Mouse (Mus musculus) adrenal gland, postnatal 36 days (tissue): ENCODE results near the gene Calml4. TPM values are rescaled to one million over a fixed set of nuclear protein-coding genes. Genes with fewer than 3 reads are reported as not detected.
A peak's percentile ranks its signal among the peaks of the same experiment; 100 is the strongest.
"Not testable (repeated sequence)": the region's sequence is repeated elsewhere in the genome, so short reads cannot be mapped to it uniquely, and the experiment has no call there.

Experiments
- DNase-seq, 2 experiments: peaks; one replicate each; pipeline ENCODE4 v3.0.0; 2021; ENCODE audit warnings: mixed read lengths in 1 of 2
- total RNA-seq, 2 experiments: library from RNA; stranded (reverse); gene quantifications; 2 replicates each; pipeline ENCODE4 v1.2.3; 2021

Calml4 gene
- total RNA-seq, 2 experiments from 2014 or later, result 7.9 to 10.6 TPM

- DNase-seq, result no peak
Measured at GRCm38 (mm10) chr9:62835705-62836446, 22.0 kb upstream of the Calml4 start.

DNA sequence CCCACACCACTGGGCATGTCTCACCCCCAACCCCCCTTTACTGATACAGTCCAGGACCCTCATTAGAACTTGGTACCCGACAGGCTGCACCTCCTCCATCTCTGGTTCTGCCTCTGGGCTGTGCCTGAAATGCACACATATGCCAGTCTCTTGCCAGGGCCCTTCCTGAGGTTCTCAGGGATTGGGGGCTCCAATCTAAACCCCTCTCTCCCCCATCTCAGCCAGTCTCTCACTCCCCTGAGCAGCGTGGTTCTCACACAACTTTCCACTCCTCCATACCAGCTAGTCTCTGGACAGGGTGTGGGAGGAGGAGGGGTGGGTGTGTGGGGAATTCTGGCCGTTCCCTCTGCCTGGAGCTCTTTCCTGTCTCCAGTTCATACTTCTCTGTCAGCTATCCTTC lies 20.3 kb upstream of the Calml4 start:
- no peak for DNase-seq

DNA sequence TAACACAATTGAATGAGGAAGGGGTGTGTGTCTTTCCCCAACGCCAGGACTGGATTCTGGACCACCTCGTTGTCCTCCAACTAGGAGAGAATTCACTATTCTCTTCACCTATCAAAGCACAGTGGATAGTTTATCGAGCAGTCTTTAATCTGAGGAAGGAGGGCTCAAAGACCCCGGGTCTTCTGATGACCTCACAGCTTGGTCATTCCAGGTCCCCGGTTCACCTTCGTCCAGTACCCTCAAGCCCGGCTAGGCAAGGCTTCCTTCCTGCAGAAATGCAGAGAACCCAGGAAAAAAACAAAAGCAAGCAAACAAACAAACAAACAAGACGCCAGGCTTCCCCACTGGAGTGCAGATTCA lies 19.8 kb upstream of the Calml4 start:
- DNase-seq, result no peak

- DNase-seq, result peak; percentile 82 to 83
Measured at GRCm38 (mm10) chr9:62838506-62839171, 19.2 kb upstream of the Calml4 start, which contains the start of gene Cln6. Cln6 (plus strand) TSS chr9:62838785.

DNA sequence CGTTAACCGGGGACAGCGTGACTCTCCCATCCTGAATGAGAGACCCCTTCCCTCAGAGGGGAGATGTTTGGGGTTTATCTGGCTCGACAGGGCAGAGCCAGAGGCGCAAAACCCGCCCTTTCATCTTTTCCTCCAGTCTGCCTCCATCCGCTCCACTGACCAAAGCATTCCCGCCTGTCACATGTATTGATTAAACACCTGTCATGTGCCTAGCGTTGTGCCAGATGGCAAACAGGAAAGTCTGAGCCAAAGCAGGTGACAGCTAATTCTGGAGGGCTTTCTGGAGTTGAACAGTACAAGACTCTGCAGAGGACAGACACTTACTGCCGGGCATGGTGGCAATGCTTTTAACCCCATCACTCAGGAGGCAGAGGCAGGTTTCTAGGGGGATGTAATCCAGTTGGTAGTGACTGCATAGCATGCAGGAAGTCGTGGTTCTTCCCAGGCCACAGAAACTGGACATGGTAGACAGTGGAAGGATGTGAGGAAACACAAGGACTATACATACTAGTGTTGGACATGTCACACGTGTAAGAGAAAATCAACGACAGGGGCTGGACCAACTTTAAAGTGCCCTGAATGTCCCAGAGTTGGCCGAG lies 18.6 kb upstream of the Calml4 start:
- no peak for DNase-seq

DNA sequence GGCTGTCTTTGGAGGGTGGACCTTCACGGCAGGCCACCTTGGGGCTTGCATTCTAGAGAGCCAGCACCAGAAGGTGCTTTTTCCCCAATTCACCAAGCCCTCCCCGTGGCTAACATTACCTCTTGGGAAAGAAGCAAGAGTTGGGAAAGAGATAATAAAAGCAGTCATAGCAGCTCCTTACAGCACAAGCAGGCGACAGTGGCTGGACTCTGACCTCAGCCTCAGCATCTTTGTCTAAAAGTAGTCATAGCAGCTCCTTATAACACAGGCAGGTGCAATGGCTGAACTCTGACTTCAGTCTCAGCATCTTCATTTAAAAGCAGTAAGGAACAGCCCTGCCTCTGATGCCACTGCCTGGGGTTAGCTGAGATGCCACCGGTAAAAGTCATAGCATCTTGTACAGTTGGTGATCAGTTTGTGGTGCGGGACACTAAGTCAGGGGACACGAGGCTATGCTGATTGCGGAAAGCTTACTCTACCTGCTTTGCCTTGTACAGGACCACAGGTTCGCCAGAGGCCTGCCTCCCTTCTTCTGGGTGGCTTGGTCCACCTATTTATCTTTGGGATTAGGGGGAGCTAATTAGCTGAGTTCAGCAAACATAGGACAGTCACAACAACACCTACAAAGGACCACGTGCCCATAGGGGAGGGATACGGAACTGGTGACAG lies 14.4 kb upstream of the Calml4 start:
- no peak for DNase-seq

GRCm38 (mm10) chr9:62844461-62844860 lies 13.4 kb upstream of the Calml4 start:
- no peak for DNase-seq

DNA sequence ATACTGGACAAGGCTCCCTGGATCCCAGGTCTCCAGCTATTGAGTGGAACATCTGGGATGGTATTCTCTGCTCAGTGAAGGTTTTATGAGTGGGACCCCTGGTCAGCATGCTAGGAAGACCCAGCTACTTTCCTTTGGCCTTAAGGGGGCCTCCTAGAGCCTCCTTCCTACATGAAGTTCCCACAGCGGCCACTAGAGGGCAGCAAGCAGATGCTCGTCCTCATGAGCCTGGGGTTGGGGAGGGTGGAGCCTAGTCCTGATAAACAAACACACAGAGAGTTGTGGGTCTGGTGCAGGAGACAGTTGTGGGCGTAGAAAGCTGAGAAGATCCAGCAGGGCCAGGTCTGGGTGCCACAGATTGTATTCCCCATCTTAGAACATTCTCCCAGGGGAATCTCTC lies 10.2 kb upstream of the Calml4 start:
- DNase-seq, result peak; percentile 89 to 91

GRCm38 (mm10) chr9:62848641-62849040 lies 9.2 kb upstream of the Calml4 start:
- DNase-seq, result peak in 1 of 2 experiments; percentile 49

- no peak for DNase-seq
Measured at GRCm38 (mm10) chr9:62851571-62851970, 6.3 kb upstream of the Calml4 start.

DNA sequence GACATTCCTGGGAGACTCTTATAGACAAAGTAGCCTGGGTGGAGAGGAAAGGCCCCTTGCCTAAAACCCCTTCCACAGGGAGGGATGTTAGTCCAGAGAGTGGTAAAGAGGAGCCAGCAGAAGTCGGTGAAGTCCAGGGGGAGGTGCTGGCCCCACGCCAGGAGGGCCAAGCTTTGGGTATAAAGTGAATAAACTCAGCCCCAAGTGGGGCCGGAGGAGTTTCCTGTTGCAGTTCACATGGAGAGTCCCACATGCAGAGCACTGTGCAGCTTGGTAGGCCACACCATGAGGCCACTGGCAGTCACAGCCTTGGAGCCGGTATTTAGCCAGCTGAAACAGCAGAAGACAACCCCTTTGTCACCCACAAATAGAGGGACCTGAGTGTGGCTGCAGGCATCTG lies 3.4 kb upstream of the Calml4 start:
- DNase-seq, result no peak

DNA sequence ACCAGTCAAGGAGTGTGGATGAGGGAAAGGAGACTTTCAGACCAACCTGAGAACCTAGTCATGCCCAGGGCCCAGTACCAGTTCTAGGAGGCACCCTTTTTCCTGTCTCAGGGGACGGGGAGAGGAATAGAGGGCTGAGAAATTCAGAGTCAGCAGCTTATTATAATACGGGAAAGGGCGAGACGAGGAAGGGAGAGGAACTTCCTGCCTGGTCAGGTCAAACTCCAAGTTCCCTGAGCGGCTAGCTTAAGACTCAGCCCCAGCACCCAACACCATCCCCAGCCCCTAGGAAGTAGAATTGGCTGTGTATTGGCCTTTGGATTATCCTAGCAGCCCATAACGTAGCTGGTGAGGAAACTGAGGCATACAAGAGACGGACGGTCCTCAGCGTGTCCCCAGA lies 664 bp upstream of the Calml4 start:
- peak in 1 of 2 experiments; percentile 27 for DNase-seq

DNA sequence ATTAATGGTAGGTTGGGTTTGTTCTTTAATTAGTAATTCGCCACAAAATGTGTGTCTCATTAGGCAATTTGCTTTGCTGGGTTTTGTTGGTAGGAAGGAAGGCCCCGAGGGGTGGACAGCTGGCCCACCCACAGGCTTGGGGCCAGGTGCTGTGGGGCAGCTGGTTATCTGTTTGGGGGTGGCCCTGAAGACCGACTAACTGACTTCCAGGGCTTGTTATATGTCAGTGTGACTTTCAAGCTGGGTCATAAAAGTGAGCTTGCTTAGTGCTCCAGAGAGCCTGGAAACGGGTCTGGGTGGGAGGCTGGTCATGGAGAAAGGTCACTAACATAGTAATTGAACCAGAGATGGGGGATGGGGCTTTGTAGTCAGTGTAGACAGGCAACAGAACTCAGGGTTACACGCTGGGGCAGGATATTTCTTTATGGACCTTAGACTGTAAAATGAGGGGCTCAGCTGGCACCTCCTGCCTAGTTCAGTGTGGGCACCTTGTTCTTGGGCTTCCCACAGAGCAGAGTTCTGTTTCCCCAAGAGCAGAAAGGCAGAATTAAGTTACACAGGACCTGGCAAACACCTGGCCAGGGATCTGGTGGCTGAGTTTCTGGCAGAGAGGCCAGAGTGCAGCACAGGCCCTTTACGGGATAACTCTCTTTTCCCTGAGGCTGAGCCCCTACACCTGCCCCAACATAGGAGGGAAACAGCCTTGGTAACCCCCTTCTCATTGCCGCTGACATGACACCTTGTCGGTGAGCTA lies 563 bp downstream of the Calml4 start:
- DNase-seq, result no peak

GRCm38 (mm10) chr9:62860102-62860501 lies 2.2 kb downstream of the Calml4 start:
- DNase-seq, result not testable (repeated sequence)

GRCm38 (mm10) chr9:62860866-62861265 lies 3.0 kb downstream of the Calml4 start:
- no peak for DNase-seq

DNA sequence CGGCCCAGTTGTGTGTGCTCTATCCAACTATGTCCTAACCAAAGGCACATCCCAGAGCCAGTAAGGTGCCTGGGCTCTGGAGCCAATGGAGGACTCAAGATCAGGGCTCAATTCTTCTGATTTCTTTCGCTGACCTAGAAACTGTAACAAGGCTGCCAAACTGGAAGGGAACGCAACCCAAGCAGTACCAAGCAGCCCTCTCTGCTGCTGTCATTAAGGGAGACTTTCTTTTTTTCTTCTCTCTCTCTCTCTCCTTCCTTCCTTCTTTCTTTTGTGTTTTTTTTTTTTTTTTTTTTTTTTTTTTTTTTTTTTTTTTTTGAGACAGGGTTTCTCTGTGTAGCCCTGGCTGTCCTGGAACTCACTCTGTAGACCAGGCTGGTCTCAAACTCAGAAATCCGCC lies 11.4 kb downstream of the Calml4 start:
- DNase-seq, result not testable (repeated sequence)

DNA sequence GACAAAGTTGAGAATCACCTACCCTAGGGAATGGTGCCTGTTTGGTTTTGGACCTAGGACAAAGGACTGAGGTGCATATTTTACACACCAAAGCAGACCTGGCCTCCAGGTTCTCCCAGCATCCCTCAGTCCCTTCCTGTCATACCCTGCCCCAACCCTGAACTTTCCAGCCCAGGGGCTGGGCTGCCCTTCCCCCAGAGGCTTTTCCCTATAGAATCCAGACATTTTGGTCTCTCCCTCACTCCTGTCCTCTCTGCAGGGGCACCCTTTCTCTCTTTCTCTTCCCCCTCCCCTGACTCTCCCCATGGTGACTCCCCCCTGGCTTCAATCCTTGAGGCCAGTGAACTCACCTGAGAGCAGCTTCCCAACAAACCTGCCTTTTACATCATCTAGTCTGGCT lies 12.8 kb downstream of the Calml4 start:
- DNase-seq, result no peak

DNA sequence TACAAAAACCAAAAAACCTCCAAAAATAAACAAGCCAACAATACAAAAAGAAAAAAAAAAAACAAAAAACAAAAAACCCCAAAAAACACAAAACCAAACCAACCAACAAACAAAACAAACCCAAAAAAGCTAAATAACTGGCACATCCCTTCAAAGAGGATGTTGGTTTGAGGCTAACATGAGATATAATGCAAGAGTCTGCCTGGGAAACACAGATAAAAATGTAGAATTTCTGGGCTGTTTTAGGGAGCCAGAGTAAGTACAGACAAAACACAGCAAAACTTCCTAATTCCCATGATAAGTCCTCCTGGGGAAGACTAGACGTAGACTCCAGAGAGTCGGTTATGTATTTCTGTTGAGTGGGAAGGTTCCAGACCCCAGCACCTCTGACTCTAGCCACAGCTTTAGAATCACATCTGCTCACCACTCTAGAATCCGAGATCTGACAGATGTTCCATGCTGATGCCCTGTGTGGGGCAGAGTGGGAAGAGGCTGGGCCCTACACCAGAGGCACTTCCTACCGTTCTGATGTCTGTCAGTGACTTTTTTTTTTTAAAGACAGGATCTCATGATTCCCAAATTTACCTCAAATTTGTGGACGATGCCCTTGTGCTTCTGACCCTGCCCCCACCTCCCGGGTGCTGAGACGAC lies 19.2 kb downstream of the Calml4 start:
- DNase-seq, result no peak

- DNase-seq, result no peak
Measured at GRCm38 (mm10) chr9:62877825-62878224, 19.9 kb downstream of the Calml4 start.

DNA sequence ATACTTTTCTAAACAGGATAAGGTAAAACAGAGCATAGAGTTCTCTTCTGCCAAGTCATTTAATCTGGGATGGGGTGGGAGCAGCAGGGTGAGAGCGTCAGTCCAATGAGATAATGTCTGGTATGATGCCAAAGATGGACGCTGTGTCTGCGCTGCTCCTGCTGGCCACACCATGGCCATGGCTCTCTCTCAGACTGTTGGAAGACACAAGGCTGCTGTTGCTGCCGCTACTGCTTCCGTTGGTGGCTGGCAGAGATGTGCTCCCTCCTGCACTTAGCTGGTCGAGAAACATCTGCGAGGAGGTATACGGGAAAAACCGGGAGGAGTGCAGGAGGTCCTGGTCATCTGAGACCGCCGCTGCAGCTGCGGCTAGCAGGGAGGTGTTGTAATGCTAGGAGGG lies 24.0 kb downstream of the Calml4 start:
- DNase-seq, result peak in 1 of 2 experiments; percentile 35

- DNase-seq, result peak; percentile 68 to 78
Measured at GRCm38 (mm10) chr9:62894486-62894885, 36.6 kb downstream of the Calml4 start.

- no peak for DNase-seq
Measured at GRCm38 (mm10) chr9:62901736-62902135, 43.9 kb downstream of the Calml4 start.
